Mouse (Mus musculus) C2C12 (cell line): ENCODE data around the gene Fam84a.

Experiments used
- CEBPB ChIP-seq: IDR thresholded peaks from one replicate; pipeline ENCODE4 v1.6.1; 2011; ENCODE audit warnings: low read depth, mild to moderate bottlenecking, control low read depth, moderate library complexity
- CTCF ChIP-seq: IDR thresholded peaks from one replicate; pipeline ENCODE4 v1.5.1; 2011; ENCODE audit not compliant: control insufficient read depth, insufficient read depth, insufficient read length
- MAX ChIP-seq: IDR thresholded peaks from one replicate; pipeline ENCODE4 v1.6.1; 2011; ENCODE audit warnings: mild to moderate bottlenecking, control low read depth
- MYOG ChIP-seq: IDR thresholded peaks from one replicate; pipeline ENCODE4 v1.6.1; 2011; ENCODE audit not compliant: control insufficient read depth, insufficient read length; ENCODE audit errors: extremely low read depth
- USF1 ChIP-seq: IDR thresholded peaks from one replicate; pipeline ENCODE4 v1.6.1; 2011; ENCODE audit warnings: low read depth, mild to moderate bottlenecking, control low read depth, moderate library complexity

GRCm38 (mm10) chr12:14186689-14187195 is 34.9 kb upstream of the Fam84a start:
- TF ChIP-seq MAX (no peak), CTCF (no peak), USF1 (no peak), CEBPB (no peak), MYOG (no peak)
